Mouse (Mus musculus) hematopoietic stem cell, adult 5-6 weeks (primary cell): ENCODE data around the gene Zbtb20. TPM values are rescaled to one million over a fixed set of nuclear protein-coding genes. Genes with fewer than 3 reads are reported as not detected.

Source experiments
- ATAC-seq, 2 experiments: fragments of 125-278 bp in 1 of 2; replicated peaks in 1 of 2; 2 replicates each; pipeline ENCODE4 v1.8.0; 2016 to 2017; ENCODE audit warnings: inconsistent platforms in 2 of 2, mild to moderate bottlenecking in 2 of 2, moderate number of reproducible peaks in 2 of 2, low read depth in 1 of 2, moderate TSS enrichment in 1 of 2; ENCODE audit not compliant: low FRiP score in 2 of 2, poor library complexity in 2 of 2, severe bottlenecking in 2 of 2, insufficient read depth in 1 of 2, low TSS enrichment in 1 of 2
- total RNA-seq: library from RNA; stranded (forward); fragments of 172-1452, 232-1000 nt; gene quantifications from 2 replicates; pipeline ENCODE4 v1.2.3, GENCODE M21; 2017

The Zbtb20 gene
- total RNA-seq, 1 experiment from 2014 or later, result 34.1 TPM

GRCm38 (mm10) chr16:43557385-43557784, 681.7 kb downstream of the Zbtb20 start:
- no peak for ATAC-seq

- ATAC-seq, result no peak
Observed at GRCm38 (mm10) chr16:43561330-43561729, 685.6 kb downstream of the Zbtb20 start.

GRCm38 (mm10) chr16:43561956-43562355, 686.3 kb downstream of the Zbtb20 start:
- no peak for ATAC-seq

GRCm38 (mm10) chr16:43565872-43566271, 690.2 kb downstream of the Zbtb20 start:
- ATAC-seq, result no peak

- no peak for ATAC-seq
Observed at GRCm38 (mm10) chr16:43566511-43566910, 690.8 kb downstream of the Zbtb20 start.

GRCm38 (mm10) chr16:43571376-43572081, 695.8 kb downstream of the Zbtb20 start:
- ATAC-seq, result no peak

- ATAC-seq, result no peak
Observed at GRCm38 (mm10) chr16:43572171-43572570, 696.5 kb downstream of the Zbtb20 start.

- no peak for ATAC-seq
Observed at GRCm38 (mm10) chr16:43572766-43573165, 697.1 kb downstream of the Zbtb20 start.

GRCm38 (mm10) chr16:43573181-43573833, 697.6 kb downstream of the Zbtb20 start:
- no peak for ATAC-seq

- ATAC-seq, result peak; percentile 88 to 93
Observed at GRCm38 (mm10) chr16:43574006-43574764, 698.5 kb downstream of the Zbtb20 start.

- no peak for ATAC-seq
Observed at GRCm38 (mm10) chr16:43575066-43575465, 699.4 kb downstream of the Zbtb20 start.

GRCm38 (mm10) chr16:43575507-43575906, 699.8 kb downstream of the Zbtb20 start:
- ATAC-seq, result no peak

GRCm38 (mm10) chr16:43577399-43577798, 701.7 kb downstream of the Zbtb20 start:
- no peak for ATAC-seq

- no peak for ATAC-seq
Observed at GRCm38 (mm10) chr16:43578351-43578750, 702.7 kb downstream of the Zbtb20 start.

- no peak for ATAC-seq
Observed at GRCm38 (mm10) chr16:43579111-43579510, 703.4 kb downstream of the Zbtb20 start.

GRCm38 (mm10) chr16:43580321-43580822, 704.7 kb downstream of the Zbtb20 start:
- peak in 1 of 2 experiments; percentile 36; a peak in 1 of 4 replicates for ATAC-seq

GRCm38 (mm10) chr16:43581551-43581950, 705.9 kb downstream of the Zbtb20 start:
- no peak for ATAC-seq

GRCm38 (mm10) chr16:43586859-43587429, 711.3 kb downstream of the Zbtb20 start:
- ATAC-seq, result no peak
